Mouse (Mus musculus) liver, embryonic 11.5 days (tissue): Measurements from ENCODE around the gene Nhsl2. TPM values are rescaled to one million over a fixed set of nuclear protein-coding genes. Genes with fewer than 3 reads are reported as not detected.

ENCODE experiments used
- ATAC-seq: fragments of 200-750 bp; cut with Nextera tagmentation; replicated peaks from 2 replicates; pipeline ENCODE4 v1.8.0; 2017; ENCODE audit warnings: moderate number of reproducible peaks, mild to moderate bottlenecking, moderate TSS enrichment, moderate library complexity; ENCODE audit not compliant: low FRiP score
- DNase-seq: peaks from one replicate; pipeline ENCODE4 v3.0.0-alpha.2; 2017; ENCODE audit warnings: low spot score
- H3K27ac ChIP-seq: fragments of 300-500 bp; sonication (generic); 2 replicates; pipeline ENCODE4 v1.5.1; 2014; ENCODE audit warnings: mild to moderate bottlenecking, low read depth, low read length, control low read depth
- H3K27me3 ChIP-seq: fragments of 300-500 bp; sonication (generic); replicated peaks from 2 replicates; pipeline ENCODE4 v1.6.1; 2014; ENCODE audit warnings: low read length, mixed read lengths; ENCODE audit not compliant: control insufficient read depth, insufficient read depth
- H3K36me3 ChIP-seq: fragments of 300-500 bp; sonication (generic); 2 replicates; pipeline ENCODE4 v1.6.1; 2014; ENCODE audit warnings: mild to moderate bottlenecking, low read length, moderate library complexity, mixed read lengths; ENCODE audit not compliant: control insufficient read depth, insufficient read depth
- H3K4me1 ChIP-seq: fragments of 300-500 bp; sonication (generic); replicated peaks from 2 replicates; pipeline ENCODE4 v1.6.1; 2014; ENCODE audit warnings: low read length, mixed read lengths; ENCODE audit not compliant: control insufficient read depth, insufficient read depth
- H3K4me2 ChIP-seq: fragments of 300-500 bp; sonication (generic); 2 replicates; pipeline ENCODE4 v1.6.1; 2014; ENCODE audit warnings: mild to moderate bottlenecking, control low read depth, moderate library complexity
- H3K4me3 ChIP-seq: fragments of 300-500 bp; sonication (generic); 2 replicates; pipeline ENCODE4 v1.5.1; 2014; ENCODE audit warnings: low read depth, low read length, control low read depth
- H3K9ac ChIP-seq: fragments of 300-500 bp; sonication (generic); 2 replicates; pipeline ENCODE4 v1.6.1; 2014; ENCODE audit warnings: low read depth, low read length, control low read depth
- H3K9me3 ChIP-seq: fragments of 300-500 bp; sonication (generic); 2 replicates; pipeline ENCODE4 v1.6.1; 2016; ENCODE audit warnings: low read length, inconsistent platforms, mixed read lengths; ENCODE audit not compliant: control insufficient read depth
- WGBS: fragments of 180-500 bp; shearing (Covaris S2); extraction: QIAGEN DNeasy Blood & Tissue Kit; methylation state at CpG from one replicate; pipeline ENCODE4 v1.1.7; 2014; 5-methylcytosine and 5-hydroxymethylcytosine counted together
- polyA plus RNA-seq: library from polyadenylated mRNA; unstranded; fragments of >200 nt; fragmentation: Nextera tagmentation; extraction: Ambion mirVana; gene quantifications from 2 replicates; pipeline ENCODE4 v1.2.1, GENCODE M21; 2014

Gene Nhsl2
- polyA plus RNA-seq, 1 experiment from 2014 or later, result 9.0 TPM

GRCm38 (mm10) chrX:102007935-102008334 is 158.8 kb downstream of the Nhsl2 start:
- ATAC-seq, result no peak
- Histone ChIP-seq H3K9me3 (no peaks in the 10 kb centered on the region), H3K27ac (no peak overlapping the region), H3K9ac (no peak overlapping the region), H3K4me2 (no peak overlapping the region), H3K4me3 (no peak overlapping the region), H3K27me3 (peaks cover 53% of the 10 kb centered on the region), H3K36me3 (no peaks in the 10 kb centered on the region), H3K4me1 (no peaks in the 10 kb centered on the region)
- 31% methylated on average over 2 of the region's 2 CpGs for WGBS
- no peak for DNase-seq

GRCm38 (mm10) chrX:102017213-102017923 is 168.2 kb downstream of the Nhsl2 start:
- WGBS, result 33% methylated on average over 9 of the region's 9 CpGs
- H3K9ac ChIP-seq, result no peak overlapping the region
- H3K36me3 ChIP-seq, result no peaks in the 10 kb centered on the region
- H3K27ac ChIP-seq, result 0 out of 2 replicates have a peak overlapping the region, but pooled peaks have one; percentile 19
- no peak overlapping the region for H3K4me3 ChIP-seq
- no peak overlapping the region for H3K4me2 ChIP-seq
- peaks cover 25% of the 10 kb centered on the region for H3K27me3 ChIP-seq
- no peaks in the 10 kb centered on the region for H3K4me1 ChIP-seq
- DNase-seq, result no peak
- no peaks in the 10 kb centered on the region for H3K9me3 ChIP-seq
- no peak for ATAC-seq

- Histone ChIP-seq H3K27ac (no peak overlapping the region), H3K9me3 (no peaks in the 10 kb centered on the region), H3K4me1 (no peaks in the 10 kb centered on the region), H3K4me2 (no peak overlapping the region; the same call in 1 of the 2 replicates), H3K4me3 (no peak overlapping the region), H3K9ac (no peak overlapping the region), H3K36me3 (no peaks in the 10 kb centered on the region), H3K27me3 (peaks cover 18% of the 10 kb centered on the region)
- no peak for ATAC-seq
- 50% methylated on average over 3 of the region's 3 CpGs for WGBS
- DNase-seq, result no peak
Observed at GRCm38 (mm10) chrX:102018890-102019289, 169.7 kb downstream of the Nhsl2 start.

DNA sequence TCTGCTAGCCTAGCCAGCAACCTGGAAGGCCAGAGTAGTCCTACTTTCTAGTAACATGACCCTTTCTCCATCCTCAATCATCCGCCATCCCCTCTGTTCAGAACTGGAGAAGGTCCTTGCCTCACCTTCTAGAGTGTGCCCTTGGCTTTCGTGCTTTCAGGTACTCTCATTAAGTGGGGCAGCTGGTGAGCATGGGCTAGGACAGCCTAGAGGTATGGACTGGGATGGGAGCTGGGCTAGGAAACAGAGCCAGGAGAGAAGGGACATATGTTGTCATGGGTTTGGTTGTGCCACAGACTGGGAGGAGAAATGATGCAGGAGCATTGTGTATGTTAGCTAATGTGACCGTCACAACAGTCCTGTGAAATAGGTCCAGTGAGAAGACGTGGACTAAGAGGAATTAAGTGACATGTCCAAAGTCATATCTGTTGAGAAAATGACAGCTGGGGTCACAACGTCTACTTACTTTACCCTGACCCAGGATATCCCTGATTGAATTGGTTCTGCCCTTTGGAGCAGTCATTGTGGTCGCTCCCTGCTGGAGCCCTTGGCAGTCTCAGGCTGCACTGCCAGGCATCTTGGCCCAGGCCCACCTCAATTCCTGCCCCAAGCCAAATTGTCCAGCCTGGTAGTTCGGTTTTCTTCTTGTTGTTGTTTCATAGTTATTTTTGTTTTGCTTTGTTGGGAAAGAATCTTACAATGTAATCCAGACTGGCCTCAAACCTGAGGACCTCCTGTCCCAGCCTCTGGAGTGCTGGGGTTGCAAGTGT is 170.5 kb downstream of the Nhsl2 start:
- Histone ChIP-seq H3K4me2 (no peak overlapping the region), H3K27me3 (peaks cover 13% of the 10 kb centered on the region), H3K27ac (no peak overlapping the region), H3K4me1 (no peaks in the 10 kb centered on the region), H3K36me3 (no peaks in the 10 kb centered on the region), H3K9me3 (no peaks in the 10 kb centered on the region), H3K9ac (no peak overlapping the region), H3K4me3 (no peak overlapping the region)
- ATAC-seq, result no peak
- DNase-seq, result no peak
- 74% methylated on average over 7 of the region's 7 CpGs for WGBS

GRCm38 (mm10) chrX:102024976-102025375 is 175.8 kb downstream of the Nhsl2 start:
- Histone ChIP-seq H3K4me1 (no peaks in the 10 kb centered on the region), H3K36me3 (no peaks in the 10 kb centered on the region), H3K4me3 (no peak overlapping the region), H3K27me3 (peaks cover 11% of the 10 kb centered on the region), H3K4me2 (no peak overlapping the region), H3K9ac (no peak overlapping the region), H3K27ac (no peak overlapping the region), H3K9me3 (no peaks in the 10 kb centered on the region)
- WGBS, result 49% methylated on average over 3 of the region's 3 CpGs
- no peak for ATAC-seq
- no peak for DNase-seq

GRCm38 (mm10) chrX:102031851-102032250 is 182.7 kb downstream of the Nhsl2 start:
- H3K36me3 ChIP-seq, result no peaks in the 10 kb centered on the region
- no peak overlapping the region for H3K4me3 ChIP-seq
- H3K4me2 ChIP-seq, result no peak overlapping the region
- WGBS, result 38% methylated on average over 6 of the region's 6 CpGs
- H3K4me1 ChIP-seq, result no peaks in the 10 kb centered on the region; the same call in 1 of the 2 replicates
- ATAC-seq (no peak), DNase-seq (no peak)
- H3K27ac ChIP-seq, result no peak overlapping the region
- peaks cover 21% of the 10 kb centered on the region for H3K27me3 ChIP-seq
- H3K9ac ChIP-seq, result no peak overlapping the region
- no peaks in the 10 kb centered on the region for H3K9me3 ChIP-seq

DNA sequence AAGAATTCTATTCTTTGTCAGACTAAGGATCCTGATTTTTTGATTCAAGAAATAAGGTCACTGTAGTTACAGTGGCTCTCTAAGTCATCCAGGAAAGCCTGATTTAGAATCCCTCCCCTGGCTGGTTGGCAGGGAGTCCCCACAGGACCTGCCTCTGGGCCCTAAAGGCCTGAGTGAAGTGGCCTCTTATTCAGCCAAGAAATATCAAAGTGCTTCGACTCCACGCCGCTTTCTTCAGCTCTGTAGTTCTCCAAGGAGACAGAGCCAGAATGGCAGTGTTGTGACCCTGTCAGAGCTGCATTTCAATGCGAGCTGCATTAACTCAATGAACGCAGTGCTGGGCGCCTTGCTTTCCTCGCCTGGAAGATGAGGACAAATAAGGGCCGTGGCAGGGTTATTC is 183.2 kb downstream of the Nhsl2 start:
- DNase-seq, result no peak
- Histone ChIP-seq H3K4me2 (no peak overlapping the region), H3K27ac (no peak overlapping the region), H3K9ac (no peak overlapping the region), H3K36me3 (no peaks in the 10 kb centered on the region), H3K27me3 (peaks cover 21% of the 10 kb centered on the region), H3K4me1 (no peaks in the 10 kb centered on the region; the same call in 1 of the 2 replicates), H3K4me3 (no peak overlapping the region), H3K9me3 (no peaks in the 10 kb centered on the region)
- 79% methylated on average over 8 of the region's 8 CpGs for WGBS
- no peak for ATAC-seq

- no peaks in the 10 kb centered on the region for H3K36me3 ChIP-seq
- no peak overlapping the region for H3K27ac ChIP-seq
- no peak for ATAC-seq
- peaks cover 25% of the 10 kb centered on the region for H3K27me3 ChIP-seq
- no peak overlapping the region for H3K4me3 ChIP-seq
- no peaks in the 10 kb centered on the region; the same call in 1 of the 2 replicates for H3K4me1 ChIP-seq
- no peaks in the 10 kb centered on the region for H3K9me3 ChIP-seq
- WGBS, result 62% methylated on average over 2 of the region's 2 CpGs
- no peak overlapping the region for H3K4me2 ChIP-seq
- H3K9ac ChIP-seq, result no peak overlapping the region
- no peak for DNase-seq
Observed at GRCm38 (mm10) chrX:102033566-102033965, 184.4 kb downstream of the Nhsl2 start.
